Mouse (Mus musculus) heart, adult 11 months (tissue): ENCODE results near the gene Treml1.
"Not testable (repeated sequence)": the region's sequence is repeated elsewhere in the genome, so short reads cannot be mapped to it uniquely, and the experiment has no call there.

ENCODE experiments used
- DNase-seq: peaks from one replicate; pipeline ENCODE4 v3.0.0; 2022

Treml1 gene

GRCm38 (mm10) chr17:48359616-48360015 lies at the start of gene Treml1:
TSS of gene Treml1 (plus strand) at chr17:48359916.
- no peak for DNase-seq

- DNase-seq, result no peak
Measured at GRCm38 (mm10) chr17:48312124-48312523, 47.6 kb upstream of the Treml1 start.

GRCm38 (mm10) chr17:48315905-48316579 lies 43.7 kb upstream of the Treml1 start, which contains the start of gene B430306N03Rik:
TSS of gene B430306N03Rik (plus strand) at chr17:48316141.
- DNase-seq, result peak; percentile 90

GRCm38 (mm10) chr17:48318686-48319085 lies 41.0 kb upstream of the Treml1 start:
- no peak for DNase-seq

- DNase-seq, result peak; percentile 17
Measured at GRCm38 (mm10) chr17:48321279-48321678, 38.4 kb upstream of the Treml1 start.

GRCm38 (mm10) chr17:48323236-48323635 lies 36.5 kb upstream of the Treml1 start:
- no peak for DNase-seq

GRCm38 (mm10) chr17:48324258-48324657 lies 35.5 kb upstream of the Treml1 start:
- peak; percentile 92 for DNase-seq

GRCm38 (mm10) chr17:48325093-48325492 lies 34.6 kb upstream of the Treml1 start:
- no peak for DNase-seq

- DNase-seq, result no peak
Measured at GRCm38 (mm10) chr17:48325638-48326037, 34.1 kb upstream of the Treml1 start.

GRCm38 (mm10) chr17:48326656-48327055 lies 33.1 kb upstream of the Treml1 start:
- no peak for DNase-seq

- DNase-seq, result no peak
Measured at GRCm38 (mm10) chr17:48332524-48332923, 27.2 kb upstream of the Treml1 start.

- no peak for DNase-seq
Measured at GRCm38 (mm10) chr17:48334186-48334585, 25.5 kb upstream of the Treml1 start.

- DNase-seq, result peak; percentile 96
Measured at GRCm38 (mm10) chr17:48336857-48337256, 22.9 kb upstream of the Treml1 start.

GRCm38 (mm10) chr17:48340267-48340666 lies 19.4 kb upstream of the Treml1 start:
- no peak for DNase-seq

- no peak for DNase-seq
Measured at GRCm38 (mm10) chr17:48341947-48342346, 17.8 kb upstream of the Treml1 start.

- no peak for DNase-seq
Measured at GRCm38 (mm10) chr17:48343065-48343464, 16.7 kb upstream of the Treml1 start.

GRCm38 (mm10) chr17:48345824-48346223 lies 13.9 kb upstream of the Treml1 start:
- no peak for DNase-seq

GRCm38 (mm10) chr17:48346231-48346630 lies 13.5 kb upstream of the Treml1 start, which contains the start of gene Trem2:
TSS of gene Trem2 (plus strand) at chr17:48346401.
- peak; percentile 95 for DNase-seq

- no peak for DNase-seq
Measured at GRCm38 (mm10) chr17:48346834-48347233, 12.9 kb upstream of the Treml1 start.

GRCm38 (mm10) chr17:48347287-48347686 lies 12.4 kb upstream of the Treml1 start:
- DNase-seq, result no peak

GRCm38 (mm10) chr17:48350681-48351193 lies 9.0 kb upstream of the Treml1 start:
- no peak for DNase-seq

- not testable (repeated sequence) for DNase-seq
Measured at GRCm38 (mm10) chr17:48352976-48353375, 6.7 kb upstream of the Treml1 start.

GRCm38 (mm10) chr17:48355822-48356221 lies 3.9 kb upstream of the Treml1 start:
- no peak for DNase-seq

GRCm38 (mm10) chr17:48357892-48358291 lies 1.8 kb upstream of the Treml1 start:
- DNase-seq, result peak; percentile 18

GRCm38 (mm10) chr17:48360462-48360861 lies 746 bp downstream of the Treml1 start:
- DNase-seq, result no peak
